Mouse (Mus musculus): ENCODE results near the gene Psme2. TPM values are rescaled to one million over a fixed set of nuclear protein-coding genes. Genes with fewer than 3 reads are reported as not detected.

The Psme2 gene
- total RNA-seq, 4 experiments from 2014 or later = 92.6 to 112 (median 108) TPM

Other genes with a start within 250 kb of the Psme2 start
- 100 to 1,000 TPM; 132 to 160 (median 146) TPM for gene Dhrs4, start 112.4 kb downstream of the Psme2 start, total RNA-seq (2022)
- gene Carmil3, start 100.5 kb downstream of the Psme2 start, total RNA-seq (2022) = 1 to 10 TPM; 2.4 to 3.6 (median 2.4) TPM
- gene Cpne6, start 80.7 kb downstream of the Psme2 start, total RNA-seq (2022) = under 1 TPM in 1 of 4 experiments, not detected in 3; 0.12 TPM
- not detected for gene Nrl, start 66.1 kb downstream of the Psme2 start, total RNA-seq (2022)
- 10 to 100 TPM in 2 of 4 experiments, 1 to 10 TPM in 2; 6.6 to 12.5 (median 9.3) TPM for gene Pck2, start 50.8 kb downstream of the Psme2 start, total RNA-seq (2022)
- 100 to 1,000 TPM; 161 to 180 (median 166) TPM for gene Dcaf11, start 31.1 kb downstream of the Psme2 start, total RNA-seq (2022)
- gene A730061H03Rik, start 30.7 kb downstream of the Psme2 start, total RNA-seq (2022) = not detected
- 100 to 1,000 TPM; 165 to 203 (median 175) TPM for gene Fitm1, start 15.5 kb downstream of the Psme2 start, total RNA-seq (2022)
- 100 to 1,000 TPM; 273 to 297 (median 284) TPM for gene Psme1, start 13.0 kb downstream of the Psme2 start, total RNA-seq (2022)
- 10 to 100 TPM; 65.0 to 75.0 (median 68.2) TPM for gene Emc9, start 5.8 kb downstream of the Psme2 start, total RNA-seq (2022)
- 10 to 100 TPM; 23.9 to 29.1 (median 26.9) TPM for gene Rnf31, start 595 bp upstream of the Psme2 start, total RNA-seq (2022)
- 1 to 10 TPM; 7.2 to 8.9 (median 8.4) TPM for gene Irf9, start 12.5 kb upstream of the Psme2 start, total RNA-seq (2022)
- gene Rec8, start 26.9 kb upstream of the Psme2 start, total RNA-seq (2022) = 1 to 10 TPM in 1 of 4 experiments, under 1 TPM in 3; 0.53 to 1.4 (median 0.67) TPM
- gene Ipo4, start 44.8 kb upstream of the Psme2 start, total RNA-seq (2022) = 10 to 100 TPM; 58.2 to 75.2 (median 71.6) TPM
- gene Gm49378, start 46.8 kb upstream of the Psme2 start, total RNA-seq (2022) = 1 to 10 TPM; 1.6 to 3.3 (median 2.6) TPM
- 10 to 100 TPM; 38.9 to 44.2 (median 40.8) TPM for gene Tm9sf1, start 52.7 kb upstream of the Psme2 start, total RNA-seq (2022)
- gene Tssk4, start 59.1 kb upstream of the Psme2 start, total RNA-seq (2022) = under 1 TPM; 0.44 to 0.88 (median 0.52) TPM
- gene Mdp1, start 69.4 kb upstream of the Psme2 start, total RNA-seq (2022) = 10 to 100 TPM; 46.2 to 64.1 (median 52.7) TPM
- gene Gmpr2, start 80.8 kb upstream of the Psme2 start, total RNA-seq (2022) = 10 to 100 TPM in 1 of 4 experiments, 1 to 10 TPM in 3; 7.8 to 11.2 (median 8.9) TPM
- 100 to 1,000 TPM; 245 to 279 (median 255) TPM for gene Nedd8, start 81.0 kb upstream of the Psme2 start, total RNA-seq (2022)
- 10 to 100 TPM; 11.1 to 15.2 (median 13.3) TPM for gene Tinf2, start 90.7 kb upstream of the Psme2 start, total RNA-seq (2022)
- under 1 TPM; 0.16 to 0.43 (median 0.27) TPM for gene Tgm1, start 122.8 kb upstream of the Psme2 start, total RNA-seq (2022)
- gene Rabggta, start 131.2 kb upstream of the Psme2 start, total RNA-seq (2022) = 10 to 100 TPM; 13.3 to 14.6 (median 14.5) TPM
- gene Dhrs1, start 154.6 kb upstream of the Psme2 start, total RNA-seq (2022) = 10 to 100 TPM; 38.3 to 46.8 (median 43.2) TPM
- 10 to 100 TPM in 3 of 4 experiments, 1 to 10 TPM in 1; 9.6 to 13.2 (median 11.0) TPM for gene Nop9, start 154.6 kb upstream of the Psme2 start, total RNA-seq (2022)
- 1 to 10 TPM in 3 of 4 experiments, under 1 TPM in 1; 0.95 to 1.9 (median 1.4) TPM for gene Cideb, start 167.3 kb upstream of the Psme2 start, total RNA-seq (2022)
- under 1 TPM; 0.06 to 0.19 (median 0.13) TPM for gene Ltb4r2, start 170.3 kb upstream of the Psme2 start, total RNA-seq (2022)
- under 1 TPM in 3 of 4 experiments, not detected in 1; 0.19 to 0.49 (median 0.26) TPM for gene Ltb4r1, start 174.8 kb upstream of the Psme2 start, total RNA-seq (2022)
- 10 to 100 TPM; 13.0 to 22.0 (median 16.4) TPM for gene Adcy4, start 193.0 kb upstream of the Psme2 start, total RNA-seq (2022)
- gene Ripk3, start 197.8 kb upstream of the Psme2 start, total RNA-seq (2022) = 1 to 10 TPM; 2.2 to 6.2 (median 3.4) TPM
- gene Nfatc4, start 232.0 kb upstream of the Psme2 start, total RNA-seq (2022) = 1 to 10 TPM; 3.3 to 4.2 (median 3.7) TPM